ENCODE assay signal across 8 mouse cellular contexts in genomic region chr7:127308887-127309286, GRCm38 (mm10). TPM values are rescaled to one million over a fixed set of nuclear protein-coding genes. Genes with fewer than 3 reads are reported as not detected.
DNase-seq lines count a peak whose midpoint lies in the region; ATAC-seq and TF ChIP-seq lines count a peak whose summit lies in the region.
"Had no signal": no experiment of that assay in that cellular context is flagged by ENCODE, and none has a peak within 500 bp of the region (broad histone marks: within the 10 kb centered on the region; RNA-seq: fewer than 3 reads in every experiment).

No protein-coding gene starts in this region.

- no peak for TF ChIP-seq POLR2A in thymus, adult 2 months (IDR thresholded peaks at IDR 0.05; ENCODE audit: control insufficient read depth, extremely low read depth, insufficient read depth, low read length, poor library complexity)

- 92% methylated on average over 4 of the region's 4 CpGs for WGBS in thymus, adult 2 months
- 74% methylated on average over 4 of the region's 4 CpGs for WGBS in intestine, embryonic 15.5 days
- WGBS in limb, embryonic 11.5 days: 74% methylated on average over 4 of the region's 4 CpGs

- H3K27me3 ChIP-seq in thymus, adult 2 months (ENCODE audit: control insufficient read depth, insufficient read depth, low read length): no peaks in the 10 kb centered on the region
- no peaks in the 10 kb centered on the region for H3K27me3 ChIP-seq in intestine, embryonic 15.5 days (replicated peaks)
- no peaks in the 10 kb centered on the region for H3K27me3 ChIP-seq in limb, embryonic 11.5 days (ENCODE audit: control insufficient read depth, insufficient read depth, low read length)

- H3K4me2 ChIP-seq in intestine, embryonic 15.5 days (replicated peaks): no peak overlapping the region
- no peak overlapping the region for H3K4me2 ChIP-seq in limb, embryonic 11.5 days (ENCODE audit: low read depth, severe bottlenecking)
- H3K4me2 ChIP-seq: heart, embryonic 13.5 days had no signal

- H3K9me3 ChIP-seq in intestine, embryonic 15.5 days: no peaks in the 10 kb centered on the region
- H3K9me3 ChIP-seq in limb, embryonic 11.5 days (ENCODE audit: control insufficient read depth, low read length): no peaks in the 10 kb centered on the region
- H3K9me3 ChIP-seq: heart, embryonic 13.5 days had no signal

- no peak overlapping the region for H3K4me3 ChIP-seq in thymus, adult 2 months (ENCODE audit: control insufficient read depth, insufficient read depth, low read length)
- no peak overlapping the region for H3K4me3 ChIP-seq in intestine, embryonic 15.5 days (replicated peaks)
- H3K4me3 ChIP-seq in limb, embryonic 11.5 days (ENCODE audit: low read depth, low read length): no peak overlapping the region
- H3K4me3 ChIP-seq: heart, embryonic 13.5 days had no signal

- no peak overlapping the region for H3K9ac ChIP-seq in intestine, embryonic 15.5 days
- H3K9ac ChIP-seq in limb, embryonic 11.5 days (ENCODE audit: low read length): no peak overlapping the region
- H3K9ac ChIP-seq: heart, embryonic 13.5 days had no signal

- H3K27ac ChIP-seq in thymus, adult 2 months (ENCODE audit: control insufficient read depth, insufficient read depth, low read length): peak overlapping the region; percentile 84
- no peak overlapping the region for H3K27ac ChIP-seq in intestine, embryonic 15.5 days
- no peak overlapping the region for H3K27ac ChIP-seq in limb, embryonic 11.5 days (replicated peaks; ENCODE audit: low read depth, low read length)
- H3K27ac ChIP-seq: heart, embryonic 13.5 days had no signal

- H3K4me1 ChIP-seq in thymus, adult 2 months (replicated peaks; ENCODE audit: control insufficient read depth, insufficient read depth, low read length): peaks cover 14% of the 10 kb centered on the region
- H3K4me1 ChIP-seq in intestine, embryonic 15.5 days (replicated peaks): no peaks in the 10 kb centered on the region
- no peaks in the 10 kb centered on the region for H3K4me1 ChIP-seq in limb, embryonic 11.5 days (ENCODE audit: control insufficient read depth, insufficient read depth, low read length)
- H3K4me1 ChIP-seq: heart, embryonic 13.5 days had no signal

- H3K36me3 ChIP-seq in thymus, adult 2 months (ENCODE audit: control insufficient read depth, insufficient read depth, low read length): peaks cover 80% of the 10 kb centered on the region
- no peaks in the 10 kb centered on the region for H3K36me3 ChIP-seq in intestine, embryonic 15.5 days
- no peaks in the 10 kb centered on the region for H3K36me3 ChIP-seq in limb, embryonic 11.5 days (ENCODE audit: control insufficient read depth, insufficient read depth, low read length)
- H3K36me3 ChIP-seq: heart, embryonic 13.5 days had no signal

- peak; percentile 66 for DNase-seq in thymus, adult 2 months
- no peak for DNase-seq in thymus, adult 18-20 months
- peak; percentile 79 for DNase-seq in ZHBTc4 (ENCODE audit: low read depth, low spot score)
- peak; percentile 56 for DNase-seq in embryo, embryonic 11.5 days (ENCODE audit: low read depth, low spot score)
- peak; percentile 77 for DNase-seq in limb, embryonic 11.5 days (ENCODE audit: low spot score)
- DNase-seq in retina, adult 2 months (ENCODE audit: low read depth, low spot score): peak; percentile 45

- ATAC-seq in intestine, embryonic 15.5 days: peak; percentile 80
- ATAC-seq in limb, embryonic 11.5 days (ENCODE audit: insufficient number of reproducible peaks, low FRiP score, low TSS enrichment, low read depth): no peak

- TF ChIP-seq CTCF in thymus, adult 2 months (IDR thresholded peaks at IDR 0.05; ENCODE audit: borderline replicate concordance, control insufficient read depth, extremely low read depth, insufficient read depth, low read length, poor library complexity): no peak

RNA-seq across cellular contexts. Expression of gene Itgal, which starts 12.8 kb away (rescaled TPM):
- 353 and 356 TPM in 2 replicates for polyA plus RNA-seq in thymus, adult 2 months (2012; rRNA removed)
- polyA plus RNA-seq in intestine, embryonic 15.5 days (2015; fragmentation: Nextera tagmentation; extraction: Ambion mirVana): 2.0 and 2.5 TPM in 2 replicates
- 0.18 and 0.44 TPM in 2 replicates for polyA plus RNA-seq in limb, embryonic 11.5 days (2014; fragmentation: Nextera tagmentation; extraction: Ambion mirVana)

RNA-seq across cellular contexts. Expression of gene Sephs2, which starts 35.0 kb away (rescaled TPM):
- 37.2 and 46.3 TPM in 2 replicates for polyA plus RNA-seq in thymus, adult 2 months (2012; rRNA removed)
- polyA plus RNA-seq in intestine, embryonic 15.5 days (2015; fragmentation: Nextera tagmentation; extraction: Ambion mirVana): 205 and 233 TPM in 2 replicates
- 94.5 and 104 TPM in 2 replicates for polyA plus RNA-seq in limb, embryonic 11.5 days (2014; fragmentation: Nextera tagmentation; extraction: Ambion mirVana)

RNA-seq across cellular contexts. Expression of gene Zfp768, which starts 36.5 kb away (rescaled TPM):
- 8.6 and 11.1 TPM in 2 replicates for polyA plus RNA-seq in thymus, adult 2 months (2012; rRNA removed)
- polyA plus RNA-seq in intestine, embryonic 15.5 days (2015; fragmentation: Nextera tagmentation; extraction: Ambion mirVana): 18.9 and 19.9 TPM in 2 replicates
- 6.0 TPM in 2 replicates for polyA plus RNA-seq in limb, embryonic 11.5 days (2014; fragmentation: Nextera tagmentation; extraction: Ambion mirVana)

RNA-seq across cellular contexts. Expression of gene Dctpp1, which starts 48.4 kb away (rescaled TPM):
- polyA plus RNA-seq in thymus, adult 2 months (2012; rRNA removed): 122 and 125 TPM in 2 replicates
- 216 and 219 TPM in 2 replicates for polyA plus RNA-seq in intestine, embryonic 15.5 days (2015; fragmentation: Nextera tagmentation; extraction: Ambion mirVana)
- polyA plus RNA-seq in limb, embryonic 11.5 days (2014; fragmentation: Nextera tagmentation; extraction: Ambion mirVana): 290 and 292 TPM in 2 replicates

Comparison
In these comparisons a context has a peak if more than half of its experiments do, and no peak if none do; other contexts are left out.
1. DNase-seq: peak in thymus, adult 2 months (single experiment), ZHBTc4 (single experiment), embryo, embryonic 11.5 days (single experiment), limb, embryonic 11.5 days (single experiment) and retina, adult 2 months (single experiment); none in thymus, adult 18-20 months (0 of 2).
2. RNA of gene Itgal, which starts 12.8 kb away (polyA plus RNA-seq): 353 to 356 TPM in thymus, adult 2 months; 2.0 to 2.5 TPM in intestine, embryonic 15.5 days and 0.18 to 0.44 TPM in limb, embryonic 11.5 days; every median in the first group is over 100 times any median in the second.